Mouse (Mus musculus) retina, postnatal 1 day (tissue): ENCODE measurements around the gene Gm12394.
"Not testable (repeated sequence)": the region's sequence is repeated elsewhere in the genome, so short reads cannot be mapped to it uniquely, and the experiment has no call there.

ENCODE experiments used
- DNase-seq: peaks from one replicate; pipeline ENCODE4 v3.0.0-alpha.2; 2012

The Gm12394 gene

DNA sequence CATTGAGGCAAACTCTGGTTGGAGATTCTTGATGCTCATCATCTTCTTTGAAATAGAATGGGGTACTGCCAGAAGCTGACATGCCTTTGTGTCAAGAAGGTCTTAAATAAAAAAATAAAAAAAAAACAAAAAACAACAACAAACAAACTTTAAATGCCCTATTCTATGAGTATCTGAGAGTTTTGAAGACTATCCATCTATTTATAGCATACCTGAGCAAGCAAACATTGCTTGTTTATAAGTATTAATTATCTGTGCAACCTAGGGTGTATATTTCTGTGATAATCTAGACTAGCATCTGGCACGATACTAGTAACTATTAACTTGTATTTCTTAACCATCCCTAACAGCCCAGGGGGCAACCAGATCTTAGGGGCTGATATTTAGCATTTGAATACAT lies at the start of gene Gm12394:
Gene Gm12394 (minus strand): TSS at position 101 of the 400 bp plus-strand sequence.
- DNase-seq = not testable (repeated sequence)

DNA sequence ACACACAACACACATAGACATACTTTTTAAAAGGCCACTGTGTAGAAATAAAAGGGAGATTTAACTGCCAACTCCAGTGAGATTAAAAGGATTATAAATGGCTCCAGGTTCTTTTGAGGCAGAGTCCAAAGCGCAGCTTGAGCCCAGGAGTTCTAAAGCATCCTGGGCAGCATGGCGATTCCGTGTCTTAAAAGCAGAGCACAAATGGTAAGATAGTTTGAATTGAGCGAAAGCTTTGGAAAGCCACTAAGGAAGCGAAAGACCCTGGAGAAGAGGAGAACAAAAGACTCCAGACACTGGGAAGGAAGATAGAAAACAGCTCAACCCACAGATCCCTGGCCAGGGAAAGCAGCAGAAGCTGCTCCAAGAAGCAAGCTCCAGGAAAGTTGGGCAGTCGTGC lies 48.4 kb upstream of the Gm12394 start:
- DNase-seq = no peak

DNA sequence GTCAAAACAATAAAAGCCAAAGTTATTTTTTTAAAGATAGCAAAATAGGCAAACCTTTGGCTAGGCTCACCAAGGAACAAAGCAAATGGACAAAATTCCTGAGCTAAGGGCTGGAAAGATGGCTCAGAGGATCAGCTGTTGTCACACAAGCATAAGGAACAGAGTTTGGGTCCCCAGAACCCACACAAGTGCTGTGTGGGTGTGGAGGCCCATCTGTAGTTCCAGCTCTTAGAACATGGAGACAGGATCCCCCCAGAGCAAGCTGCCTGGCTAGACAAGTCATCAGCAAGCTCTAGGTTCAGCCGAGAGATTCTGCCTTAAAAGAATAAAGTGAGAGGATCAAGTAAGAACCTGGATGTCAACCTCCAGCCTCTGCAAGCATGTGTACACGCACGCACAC lies 48.0 kb upstream of the Gm12394 start:
- DNase-seq = no peak

DNA sequence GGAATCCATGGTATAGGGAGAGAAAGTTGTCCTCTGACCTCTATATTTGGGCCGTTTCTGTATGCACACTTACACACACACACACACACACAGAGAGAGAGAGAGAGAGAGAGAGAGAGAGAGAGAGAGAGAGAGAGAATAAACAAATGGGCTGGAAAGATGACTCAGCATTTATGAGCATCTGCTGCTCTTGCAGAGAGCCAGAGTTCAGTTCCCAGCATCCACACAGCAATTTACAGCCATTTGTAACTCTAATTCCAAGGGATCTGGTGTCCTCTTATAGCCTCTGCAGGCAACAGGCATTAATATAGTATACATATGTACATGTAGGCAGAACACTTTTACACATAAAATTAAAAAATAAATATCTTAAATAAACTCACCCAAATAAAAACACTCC lies 47.4 kb upstream of the Gm12394 start:
- no peak for DNase-seq

DNA sequence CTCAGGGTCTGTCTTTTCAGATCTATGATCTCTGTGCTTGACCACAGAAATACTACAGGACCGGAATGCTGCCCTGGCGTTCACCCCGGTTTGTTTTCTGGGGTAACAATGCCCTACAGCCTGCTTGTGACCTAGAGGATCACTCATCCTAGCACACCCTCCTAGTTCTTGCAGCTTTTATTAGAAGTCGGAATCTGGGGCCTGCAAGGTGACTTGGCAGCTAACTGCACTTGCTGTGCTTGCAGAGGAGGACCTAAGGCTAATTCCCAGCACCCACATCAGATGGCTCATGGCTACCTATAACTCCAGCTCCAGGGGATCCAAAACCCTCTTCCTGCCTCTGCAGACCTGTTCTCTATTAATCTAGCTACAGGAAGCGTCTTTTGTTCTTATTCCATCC lies 46.2 kb upstream of the Gm12394 start:
- no peak for DNase-seq

DNA sequence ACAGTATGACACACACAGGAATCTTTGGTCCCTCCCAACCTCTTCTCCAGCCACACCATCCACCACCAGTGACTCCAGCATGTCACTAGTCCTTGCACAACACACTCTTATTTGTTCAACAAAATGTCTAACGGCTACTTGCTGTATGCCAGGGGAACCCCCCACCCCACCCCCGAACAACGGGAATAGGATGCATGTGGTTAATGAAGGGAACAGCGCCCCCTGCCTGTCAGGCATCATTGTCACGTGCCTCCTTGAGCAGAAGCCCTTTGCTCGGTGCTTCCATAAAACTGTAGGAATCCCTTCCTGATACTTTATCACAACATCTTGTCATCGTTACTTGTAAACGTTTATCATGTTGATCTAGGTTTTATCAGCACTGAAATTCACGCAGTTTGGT lies 45.6 kb upstream of the Gm12394 start:
- peak; percentile 58 for DNase-seq

DNA sequence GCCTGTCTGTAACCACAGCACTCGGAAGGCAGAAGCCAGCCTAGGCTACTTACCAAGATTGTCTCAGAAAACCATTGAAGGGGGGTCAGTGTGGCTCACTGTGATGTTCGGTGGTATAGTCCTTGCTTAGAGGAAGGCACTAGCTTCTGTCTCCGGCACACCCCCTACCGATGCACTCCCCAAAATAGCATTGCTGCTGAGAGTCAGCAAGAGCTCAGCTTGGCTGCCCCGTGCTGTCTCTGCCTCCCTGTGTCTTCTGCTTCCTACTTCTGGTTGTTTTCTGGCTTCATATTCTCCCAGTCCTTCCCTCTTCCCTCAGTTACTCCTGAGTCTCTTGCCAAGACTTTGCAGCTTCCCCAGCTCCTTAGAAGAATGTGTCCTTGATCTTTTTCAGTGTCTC lies 44.3 kb upstream of the Gm12394 start:
- DNase-seq = no peak

DNA sequence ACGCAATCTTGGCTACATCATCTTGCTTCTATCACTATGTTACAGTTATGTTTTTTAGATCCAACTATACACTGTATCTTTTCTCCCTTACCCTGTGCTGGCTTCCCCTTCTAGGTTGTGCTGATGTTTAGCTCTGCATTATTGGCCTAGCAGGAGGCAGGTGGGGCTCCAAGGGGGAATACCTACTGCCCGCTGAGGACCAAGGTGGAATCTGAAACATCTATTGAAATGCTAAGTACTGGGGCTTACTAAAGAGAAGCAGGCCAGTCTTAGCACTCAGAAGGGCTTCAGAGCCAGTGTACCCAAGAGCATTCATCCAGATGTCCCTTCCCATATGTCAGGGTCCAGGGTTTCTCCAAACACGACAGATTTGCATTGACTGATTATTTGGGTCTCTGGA lies 42.3 kb upstream of the Gm12394 start:
- no peak for DNase-seq

DNA sequence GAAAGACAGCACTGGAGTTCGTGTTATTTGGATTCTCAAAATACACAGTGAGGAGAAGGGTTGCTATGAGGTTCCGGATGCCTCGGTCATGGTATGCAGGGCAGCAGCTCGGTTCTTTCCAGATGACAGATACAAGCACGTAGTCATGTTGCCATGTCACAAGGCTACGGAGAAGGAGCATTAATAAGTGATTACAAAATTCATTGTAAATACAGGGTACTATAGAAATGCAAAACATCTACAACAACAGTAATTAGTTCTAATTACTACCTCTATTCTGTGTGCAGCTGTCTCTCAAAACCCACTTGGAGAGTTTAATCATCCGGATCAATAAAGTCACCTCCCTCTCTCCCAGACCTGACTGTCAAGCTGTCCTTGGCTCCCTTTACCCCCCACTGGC lies 38.5 kb upstream of the Gm12394 start:
- no peak for DNase-seq

DNA sequence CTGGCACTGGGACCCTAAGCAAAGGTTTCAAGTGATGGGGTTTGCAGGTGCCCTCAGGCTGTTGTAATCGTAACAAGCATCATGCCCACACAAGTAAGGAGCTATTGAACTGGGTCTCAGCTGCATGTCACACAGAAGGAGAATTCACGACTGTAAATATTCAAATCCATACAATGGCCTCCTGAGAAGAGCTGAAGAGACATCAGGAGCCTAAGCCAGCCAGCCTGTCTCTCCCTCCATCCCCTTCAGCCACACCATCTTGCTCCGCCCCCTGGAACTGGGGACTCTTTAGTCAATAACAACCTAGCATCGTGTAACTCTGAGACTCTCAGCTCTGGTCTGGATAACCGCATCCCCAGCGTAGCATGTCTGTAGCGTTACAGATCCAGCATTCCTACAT lies 34.6 kb upstream of the Gm12394 start:
- no peak for DNase-seq

DNA sequence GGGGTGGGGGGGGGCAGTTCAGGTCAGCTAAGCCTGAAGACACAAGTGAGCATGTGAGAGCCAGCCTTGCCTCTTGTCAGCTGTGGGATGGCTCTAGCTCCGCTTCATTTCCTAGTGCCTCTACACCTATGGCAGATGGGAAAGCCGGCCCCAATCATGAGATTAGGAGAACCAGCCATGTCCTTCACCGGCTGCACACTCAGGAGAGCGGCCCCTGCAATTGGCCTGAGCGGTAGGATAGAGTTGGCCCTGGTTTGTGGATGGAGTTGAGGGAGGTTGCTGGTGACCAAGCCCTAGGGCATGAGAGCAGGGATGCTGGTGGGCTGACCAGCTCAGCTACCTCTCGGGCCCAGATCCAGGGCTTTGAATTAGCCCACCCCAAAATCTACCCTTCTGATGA lies 32.2 kb upstream of the Gm12394 start:
- no peak for DNase-seq

DNA sequence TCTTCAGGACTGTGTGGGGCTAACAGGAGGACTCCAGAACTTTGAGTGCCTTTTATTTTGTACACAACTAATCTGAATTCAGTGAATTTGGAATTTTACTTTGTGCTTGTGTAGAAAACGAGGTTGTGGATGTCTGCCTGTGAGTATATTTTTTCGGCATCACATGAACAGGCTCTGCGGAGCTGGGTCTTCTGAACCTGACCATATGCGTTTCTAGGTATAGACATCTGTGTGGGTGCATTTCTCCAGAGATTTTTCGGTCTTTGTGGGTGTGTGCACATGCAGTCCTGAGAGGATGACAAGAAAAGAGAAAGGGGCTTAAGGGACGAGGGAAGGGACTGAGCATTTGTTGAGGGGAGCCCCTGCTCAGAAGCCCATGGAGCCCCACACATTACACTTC lies 30.4 kb upstream of the Gm12394 start:
- no peak for DNase-seq

DNA sequence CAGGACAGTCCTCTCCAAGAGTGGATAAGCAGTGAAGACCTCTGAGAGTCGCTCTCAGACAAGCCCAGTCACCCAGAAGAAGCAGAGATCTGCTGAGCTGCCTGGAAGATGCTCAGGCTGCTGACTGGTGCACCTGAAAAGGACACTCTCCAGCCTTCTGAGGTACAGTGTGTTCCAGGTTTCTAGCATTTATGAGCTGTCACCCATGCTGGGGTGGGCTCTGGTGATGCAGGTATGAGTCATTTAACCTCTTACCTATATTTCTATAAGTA lies 24.0 kb upstream of the Gm12394 start:
- DNase-seq = no peak

DNA sequence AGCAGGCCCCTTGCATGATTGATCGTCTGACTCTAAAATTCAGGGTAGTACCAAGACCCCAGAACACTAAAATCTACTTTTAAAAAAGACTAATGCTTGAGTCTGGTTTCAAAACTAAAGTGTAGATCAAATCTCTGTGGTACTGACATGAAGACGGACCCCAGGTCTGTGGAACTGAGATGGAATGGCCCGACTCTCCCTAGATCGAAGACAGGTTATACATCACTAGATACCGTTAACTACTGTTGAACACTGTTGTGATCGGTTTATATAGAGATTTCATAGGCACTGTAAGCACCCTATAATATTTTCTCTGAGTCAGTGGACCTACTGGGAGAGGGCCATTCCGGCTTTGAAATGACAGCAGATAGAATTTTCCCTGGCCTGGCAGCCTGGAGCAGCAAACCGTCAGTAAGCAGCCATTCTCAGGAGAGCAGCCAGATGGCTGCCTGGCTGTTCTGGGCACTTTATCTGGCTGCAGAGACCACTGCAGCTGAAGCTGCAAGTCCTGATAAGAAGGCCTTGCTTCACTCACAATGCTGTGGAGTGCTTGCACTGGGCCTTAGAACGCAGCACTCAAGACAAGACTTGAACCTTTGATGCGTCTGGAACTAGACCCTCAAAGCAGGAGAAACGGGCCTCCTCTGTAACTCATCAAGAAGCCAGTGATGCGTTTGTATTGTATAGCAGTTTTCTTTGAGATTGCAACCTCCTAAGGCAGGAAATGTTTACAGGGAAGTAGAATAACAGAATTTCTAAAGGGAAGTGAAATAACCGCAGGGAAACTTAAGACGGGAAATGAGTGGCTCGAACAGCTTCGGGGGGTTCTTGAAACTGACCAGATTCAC lies 23.5 kb upstream of the Gm12394 start:
- DNase-seq = no peak

DNA sequence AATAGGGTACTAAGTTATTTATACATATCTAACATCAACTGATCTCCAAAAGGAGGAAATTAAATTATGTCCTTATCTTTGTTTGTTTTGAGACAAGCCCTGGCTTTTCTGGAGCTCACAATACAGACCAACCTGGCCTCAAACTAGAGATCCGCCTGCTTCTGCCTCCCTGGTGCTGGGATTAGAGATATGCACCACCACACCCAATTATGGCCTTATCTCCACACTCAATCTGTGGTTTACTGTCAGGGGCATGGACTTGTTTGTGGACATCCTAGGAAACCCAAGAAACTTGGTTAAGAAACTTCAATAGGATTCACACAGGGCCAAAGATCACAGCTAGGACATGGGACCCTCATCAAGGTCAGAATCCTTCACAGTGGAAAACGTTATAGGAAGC lies 21.1 kb upstream of the Gm12394 start:
- DNase-seq = no peak

DNA sequence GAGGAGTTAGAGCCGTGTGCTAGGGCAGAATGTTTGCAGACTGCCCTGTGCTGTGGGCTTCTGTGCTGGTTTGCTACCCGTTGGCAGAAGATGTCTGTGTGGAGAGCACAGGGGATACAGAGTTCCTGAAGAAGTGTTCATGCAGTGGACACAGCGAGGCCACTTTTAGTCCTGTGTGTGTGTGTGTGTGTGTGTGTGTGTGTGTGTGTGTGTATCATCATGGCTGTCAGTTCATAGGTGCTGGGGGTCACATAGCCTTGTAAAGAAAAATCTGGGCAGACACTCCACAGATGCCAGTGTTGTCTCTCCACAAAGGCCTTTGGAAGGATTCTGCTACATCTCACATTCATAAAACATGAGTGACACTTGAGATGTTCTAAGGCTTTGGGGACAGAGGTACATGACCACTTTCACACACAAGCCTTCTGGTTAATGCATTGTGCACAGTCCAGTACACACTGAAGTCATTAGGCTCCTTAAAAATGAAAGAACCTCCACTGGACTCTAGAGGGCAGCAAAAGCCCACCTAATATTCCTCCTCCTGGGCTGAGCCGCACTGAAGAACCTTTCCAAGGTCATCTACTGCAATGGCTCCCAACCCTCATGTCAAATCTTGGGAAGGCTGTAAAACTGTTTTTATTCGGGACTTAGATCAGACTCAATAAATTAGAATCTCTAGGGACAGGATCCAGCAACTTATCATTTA lies 20.2 kb upstream of the Gm12394 start:
- DNase-seq = peak; percentile 84

DNA sequence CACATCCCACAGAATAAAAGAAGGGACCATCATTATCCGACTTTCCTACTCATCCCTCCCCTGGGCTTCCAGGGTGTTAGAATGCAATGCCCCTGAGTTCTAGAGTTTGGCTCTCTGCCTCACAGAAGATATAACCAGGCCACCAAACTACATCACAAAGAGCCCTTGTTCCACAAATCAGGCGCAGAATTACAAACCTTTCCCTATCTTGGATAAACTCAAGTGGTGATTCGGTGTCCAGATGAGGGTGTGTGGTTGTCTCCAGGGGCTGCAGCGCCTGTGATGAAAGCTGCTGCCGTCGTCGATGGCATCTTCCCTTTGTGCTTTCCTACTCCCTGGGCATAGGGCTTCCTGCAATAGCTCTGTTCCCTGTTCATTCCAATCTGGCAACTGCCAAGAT lies 17.6 kb upstream of the Gm12394 start, which contains the start of gene Fam205c:
Gene Fam205c (minus strand): TSS at position 101 of the 400 bp plus-strand sequence.
- DNase-seq = no peak

DNA sequence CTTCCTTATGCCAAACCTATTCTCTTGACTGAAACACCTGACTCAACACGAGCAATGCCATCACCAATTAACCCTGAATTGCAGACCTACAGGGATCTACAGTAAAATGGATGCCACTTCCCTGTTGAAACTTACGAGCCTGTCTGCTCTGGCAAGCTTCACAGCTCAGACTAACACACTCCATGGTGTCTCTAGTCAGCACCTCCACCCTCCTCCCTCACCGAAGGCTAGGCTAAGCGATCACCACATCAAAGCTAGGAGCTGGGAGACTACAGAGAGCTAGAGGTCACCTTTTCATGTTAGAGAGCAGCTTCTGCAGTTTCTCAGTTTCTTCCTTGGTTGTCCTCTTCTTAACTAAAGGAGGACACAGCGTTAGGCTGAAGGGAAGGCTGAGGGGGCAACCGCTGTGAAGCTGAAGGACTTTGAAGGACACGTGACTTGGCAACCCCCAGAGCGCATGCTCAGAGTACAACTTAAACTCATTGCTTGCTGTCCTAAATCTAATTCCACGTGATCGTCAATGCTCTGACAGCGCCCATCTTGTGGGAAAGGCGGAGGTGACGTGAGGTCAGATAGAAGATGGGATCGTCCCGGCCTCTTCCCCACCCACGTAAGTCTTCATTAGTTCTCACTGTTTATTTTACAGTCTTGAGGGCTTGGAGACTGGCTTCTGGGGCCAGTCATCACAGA lies 16.3 kb upstream of the Gm12394 start:
- DNase-seq = no peak

DNA sequence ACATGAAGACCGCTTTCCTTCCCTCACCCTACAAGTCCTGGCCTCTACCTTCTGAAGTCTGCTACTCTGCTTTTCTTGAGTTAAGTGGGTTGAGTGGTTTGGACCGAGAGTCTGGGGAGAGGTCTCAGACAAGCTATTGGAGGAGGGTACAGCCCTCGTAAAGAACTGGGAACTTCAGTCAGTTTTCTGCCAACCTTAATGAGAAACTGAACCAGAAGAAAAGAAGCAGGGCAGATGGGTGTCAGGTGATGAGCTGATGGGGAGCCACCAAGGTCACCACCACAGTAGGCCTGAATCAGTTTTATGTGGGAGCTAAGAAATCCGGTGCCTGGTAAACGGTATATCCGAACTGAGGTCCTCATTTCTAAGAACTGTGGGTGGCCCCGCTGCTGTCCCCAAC lies 15.6 kb upstream of the Gm12394 start:
- DNase-seq = no peak

DNA sequence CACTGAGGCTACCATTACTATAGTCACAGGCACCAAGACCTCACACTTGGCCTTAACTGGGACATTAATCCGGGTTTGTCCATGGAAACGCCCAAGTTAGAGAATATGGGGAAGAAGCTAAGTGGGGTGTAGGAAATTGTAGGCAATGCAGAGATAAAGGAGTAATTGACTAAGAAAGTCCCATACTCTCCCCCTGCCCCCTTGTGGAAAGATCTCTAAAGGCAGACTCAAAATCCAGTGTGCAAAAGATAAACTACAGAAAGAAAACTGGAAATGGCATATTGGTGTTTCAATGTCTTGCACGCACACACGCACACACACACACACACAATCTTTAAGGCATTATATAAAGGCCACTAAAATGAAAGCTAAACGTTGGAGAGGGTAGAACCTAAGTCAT lies 14.2 kb upstream of the Gm12394 start:
- no peak for DNase-seq

DNA sequence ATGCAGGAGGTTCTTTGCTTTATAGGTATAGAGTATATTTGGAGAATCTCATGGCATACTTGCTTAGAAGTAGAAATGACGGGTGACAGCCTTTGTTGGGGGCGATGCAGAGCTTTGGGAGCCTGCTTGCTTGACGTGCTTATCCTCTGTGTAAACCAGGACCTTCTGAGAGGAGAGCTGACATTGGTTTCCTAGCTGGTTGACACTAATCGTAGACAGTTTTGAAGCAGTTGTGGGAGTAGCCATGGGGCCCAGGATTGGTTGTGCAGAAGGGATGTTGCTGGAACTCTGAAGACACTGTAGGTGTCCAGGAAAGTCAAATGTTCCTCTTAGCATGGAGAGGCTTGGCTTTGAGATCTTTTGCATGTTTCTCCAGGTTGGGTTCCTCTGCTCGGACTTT lies 11.6 kb upstream of the Gm12394 start:
- DNase-seq = no peak

DNA sequence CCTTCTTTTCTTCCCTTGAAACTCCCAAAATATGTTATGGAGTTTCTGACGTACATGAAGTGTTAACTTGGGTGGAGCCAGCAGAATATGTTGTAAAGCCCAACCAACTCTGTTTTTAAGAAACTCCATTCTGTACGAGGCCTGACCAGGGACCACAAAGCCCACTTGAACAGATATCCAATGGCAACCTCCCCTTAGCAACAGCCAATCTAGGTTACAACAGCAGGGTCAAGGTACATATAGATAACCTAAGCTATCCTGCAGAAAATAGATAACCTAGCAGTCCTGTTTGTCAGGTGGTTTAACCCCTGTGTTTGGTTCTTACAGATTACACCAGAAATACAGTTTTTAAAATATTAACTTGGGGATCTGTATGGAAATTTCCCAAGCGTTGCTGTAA lies 10.8 kb upstream of the Gm12394 start:
- no peak for DNase-seq

DNA sequence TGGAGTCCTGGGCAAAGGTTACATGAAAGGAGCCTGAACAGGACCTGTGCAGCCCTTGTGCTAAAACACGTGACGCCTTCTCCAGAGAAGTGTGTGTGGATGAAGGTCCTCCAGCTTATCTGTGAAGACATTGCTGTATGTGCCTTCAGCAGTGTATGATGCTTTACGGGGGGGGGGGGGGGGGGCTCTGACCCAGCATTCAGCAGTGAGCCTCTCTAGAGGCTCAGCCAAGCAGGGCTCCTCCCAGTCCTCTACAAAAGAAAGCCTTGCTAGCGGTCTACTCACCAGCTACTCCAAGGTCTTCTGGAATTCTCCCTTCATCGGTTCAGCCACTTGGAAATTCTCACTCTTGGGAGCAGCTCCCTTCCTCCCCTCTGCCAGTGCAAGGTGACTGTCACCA lies 6.9 kb upstream of the Gm12394 start:
- not testable (repeated sequence) for DNase-seq

DNA sequence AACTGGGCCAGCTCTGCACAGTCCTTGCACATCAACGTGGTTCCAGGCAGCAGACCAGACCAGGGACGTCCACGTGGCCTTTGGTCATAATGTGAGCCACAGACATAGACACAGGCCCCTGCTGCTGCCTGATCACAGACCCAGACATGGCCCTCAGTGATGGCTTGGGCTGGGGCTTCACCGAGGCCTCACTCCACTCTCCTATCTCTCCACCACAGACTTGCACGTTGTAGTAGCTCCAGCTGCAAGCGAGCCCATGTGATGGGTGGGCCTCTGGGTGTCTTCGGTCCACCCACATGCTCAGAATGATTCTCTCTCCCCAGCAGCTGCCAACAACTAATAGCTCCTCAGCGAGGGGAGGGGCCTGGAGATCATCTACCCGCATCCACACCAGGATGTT lies 3.9 kb upstream of the Gm12394 start:
- not testable (repeated sequence) for DNase-seq
